Mouse (Mus musculus) spleen, adult 2 months (tissue): ENCODE measurements around the gene Mfng. TPM values are rescaled to one million over a fixed set of nuclear protein-coding genes. Genes with fewer than 3 reads are reported as not detected.

Experiments used
- DNase-seq, 2 experiments: peaks; one replicate each; pipeline versions ENCODE4 v3.0.0 to v3.0.0-alpha.2; 2012 to 2021; ENCODE audit warnings: low spot score in 2 of 2, low read depth in 1 of 2
- H3K27ac ChIP-seq: fragments of 200-500 bp; 2 replicates; pipeline ENCODE4 v1.5.1; 2012; ENCODE audit warnings: low read length, inconsistent platforms; ENCODE audit not compliant: insufficient read depth
- H3K27me3 ChIP-seq: fragments of 200-500 bp; 2 replicates; pipeline ENCODE4 v1.6.1; 2012; ENCODE audit warnings: mild to moderate bottlenecking, moderate library complexity, low read length, inconsistent platforms; ENCODE audit not compliant: control insufficient read depth, insufficient read depth
- H3K36me3 ChIP-seq: fragments of 200-500 bp; 2 replicates; pipeline ENCODE4 v1.6.1; 2012; ENCODE audit warnings: mild to moderate bottlenecking, low read length, inconsistent platforms; ENCODE audit not compliant: control insufficient read depth, insufficient read depth
- H3K4me1 ChIP-seq: fragments of 200-500 bp; 2 replicates; pipeline ENCODE4 v1.6.1; 2011; ENCODE audit warnings: inconsistent platforms; ENCODE audit not compliant: control insufficient read depth, insufficient read depth, insufficient read length
- H3K4me3 ChIP-seq: fragments of 200-500 bp; 2 replicates; pipeline ENCODE4 v1.5.1; 2011; ENCODE audit warnings: mild to moderate bottlenecking, inconsistent platforms; ENCODE audit not compliant: insufficient read depth, insufficient read length; ENCODE audit errors: extremely low read depth
- CTCF ChIP-seq: fragments of 200-500 bp; IDR thresholded peaks from 2 replicates; pipeline ENCODE4 v1.5.1; 2011; ENCODE audit warnings: mild to moderate bottlenecking, inconsistent platforms; ENCODE audit not compliant: insufficient read depth, insufficient read length, insufficient replicate concordance; ENCODE audit errors: extremely low read depth
- POLR2A ChIP-seq: fragments of 200-500 bp; IDR thresholded peaks from 2 replicates; pipeline ENCODE4 v1.6.1; 2011; ENCODE audit warnings: low read depth, low read length, inconsistent platforms
- WGBS: fragments of 180-500 bp; shearing (Covaris S2); methylation state at CpG from one replicate; pipeline ENCODE4 v1.1.7; 2018; 5-methylcytosine and 5-hydroxymethylcytosine counted together
- polyA plus RNA-seq: library from polyadenylated mRNA; depleted of rRNA; stranded (reverse); fragments of >200 nt; gene quantifications from 2 replicates; pipeline ENCODE4 v1.2.3, GENCODE M21; 2012

Mfng gene
- polyA plus RNA-seq, 1 experiment: 66.0 TPM

DNA sequence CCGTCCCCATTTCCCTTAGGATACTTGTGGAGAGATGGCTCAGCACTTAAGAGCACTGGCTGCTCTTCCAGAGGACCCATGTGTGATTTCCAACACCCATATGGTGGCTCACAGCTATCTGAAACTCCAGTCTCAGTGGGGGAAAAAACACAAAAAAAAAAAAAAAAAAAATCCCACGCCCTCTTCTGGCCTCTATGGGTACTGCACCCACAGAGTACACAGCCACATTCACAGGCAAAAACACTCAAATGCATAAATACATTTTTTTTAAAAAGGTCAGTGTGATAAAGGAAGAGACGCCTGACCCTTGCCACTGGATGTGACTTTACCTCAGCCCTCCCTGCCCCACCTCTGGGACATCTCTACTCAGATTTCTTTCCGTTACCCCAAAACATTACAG, 4.2 kb downstream of the Mfng start:
- Histone ChIP-seq H3K27me3 (no peaks in the 10 kb centered on the region), H3K27ac (no peak overlapping the region)
- no peak for DNase-seq

GRCm38 (mm10) chr15:78763704-78764103, 9.6 kb downstream of the Mfng start:
- Histone ChIP-seq H3K4me1 (no peaks in the 10 kb centered on the region), H3K27ac (no peak overlapping the region), H3K36me3 (peaks cover 48% of the 10 kb centered on the region), H3K4me3 (no peak overlapping the region), H3K27me3 (no peaks in the 10 kb centered on the region)
- no peak for DNase-seq
- 93% methylated on average over 5 of the region's 5 CpGs for WGBS
- no peak for TF ChIP-seq CTCF
- TF ChIP-seq POLR2A: no peak

More for the DNA sequence above, 4.2 kb downstream of the Mfng start:
- Histone ChIP-seq H3K4me1 (peaks cover 6% of the 10 kb centered on the region; the same call in 1 of the 2 replicates), H3K36me3 (peaks cover 14% of the 10 kb centered on the region), H3K4me3 (no peak overlapping the region)
- WGBS: 89% methylated on average over 4 of the region's 4 CpGs
- TF ChIP-seq CTCF (no peak), POLR2A (no peak)

DNA sequence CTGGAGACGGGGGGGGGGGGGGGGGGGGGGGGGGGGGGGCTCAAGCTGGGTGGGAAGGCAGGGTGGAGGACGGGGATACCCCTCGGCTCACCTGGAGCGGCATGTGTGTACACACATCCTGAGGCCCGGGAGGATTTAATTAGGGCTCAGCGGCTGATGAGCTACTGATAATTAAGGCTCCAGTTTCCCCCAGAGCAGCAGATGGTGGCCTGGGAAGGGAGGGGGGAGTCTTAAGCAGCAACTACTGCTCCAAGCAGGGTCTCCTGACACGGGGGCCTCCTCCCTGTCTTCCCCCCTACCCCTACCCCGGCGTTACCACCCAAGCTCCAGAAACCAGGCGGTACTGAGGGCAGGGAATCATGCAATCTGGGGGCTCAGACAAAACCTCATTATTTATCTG, 10.1 kb downstream of the Mfng start:
- no peak overlapping the region for H3K27ac ChIP-seq
- 89% methylated on average over 9 of the region's 10 CpGs for WGBS
- TF ChIP-seq POLR2A: no peak
- H3K36me3 ChIP-seq: peaks cover 48% of the 10 kb centered on the region
- DNase-seq: no peak
- no peak overlapping the region for H3K4me3 ChIP-seq
- H3K4me1 ChIP-seq: no peaks in the 10 kb centered on the region
- no peaks in the 10 kb centered on the region for H3K27me3 ChIP-seq

GRCm38 (mm10) chr15:78761112-78761511, 12.2 kb downstream of the Mfng start:
- Histone ChIP-seq H3K27me3 (no peaks in the 10 kb centered on the region), H3K36me3 (peaks cover 58% of the 10 kb centered on the region), H3K27ac (no peak overlapping the region), H3K4me1 (no peaks in the 10 kb centered on the region), H3K4me3 (no peak overlapping the region)
- TF ChIP-seq POLR2A: no peak
- TF ChIP-seq CTCF: no peak
- no peak for DNase-seq
- WGBS: 90% methylated on average over 13 of the region's 13 CpGs

DNA sequence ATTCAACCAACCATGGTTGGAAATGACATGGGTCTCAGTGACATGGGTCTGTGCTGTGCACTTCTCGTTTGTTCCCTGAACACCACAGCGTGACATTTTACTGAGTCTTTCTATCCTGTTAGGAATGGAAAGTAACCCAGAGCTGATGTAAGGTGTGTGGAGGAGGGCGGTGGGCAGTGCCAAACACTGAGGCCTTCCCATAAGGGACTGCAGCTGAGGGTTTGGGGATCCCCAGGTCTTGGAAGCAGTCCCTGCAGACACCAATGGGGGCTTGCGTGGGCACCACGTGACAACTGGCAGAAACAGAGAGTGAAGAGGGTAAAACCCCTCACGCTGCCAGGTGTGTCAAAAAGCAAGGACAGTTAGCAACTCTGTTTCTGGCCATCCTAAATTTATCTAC, 15.1 kb downstream of the Mfng start:
- no peak for DNase-seq
- H3K36me3 ChIP-seq: peaks cover 47% of the 10 kb centered on the region
- TF ChIP-seq CTCF (no peak), POLR2A (no peak)
- H3K4me3 ChIP-seq: no peak overlapping the region
- WGBS: 89% methylated on average over 6 of the region's 6 CpGs
- H3K27me3 ChIP-seq: no peaks in the 10 kb centered on the region
- no peak overlapping the region for H3K27ac ChIP-seq
- peaks cover 9% of the 10 kb centered on the region; the same call in 1 of the 2 replicates for H3K4me1 ChIP-seq

DNA sequence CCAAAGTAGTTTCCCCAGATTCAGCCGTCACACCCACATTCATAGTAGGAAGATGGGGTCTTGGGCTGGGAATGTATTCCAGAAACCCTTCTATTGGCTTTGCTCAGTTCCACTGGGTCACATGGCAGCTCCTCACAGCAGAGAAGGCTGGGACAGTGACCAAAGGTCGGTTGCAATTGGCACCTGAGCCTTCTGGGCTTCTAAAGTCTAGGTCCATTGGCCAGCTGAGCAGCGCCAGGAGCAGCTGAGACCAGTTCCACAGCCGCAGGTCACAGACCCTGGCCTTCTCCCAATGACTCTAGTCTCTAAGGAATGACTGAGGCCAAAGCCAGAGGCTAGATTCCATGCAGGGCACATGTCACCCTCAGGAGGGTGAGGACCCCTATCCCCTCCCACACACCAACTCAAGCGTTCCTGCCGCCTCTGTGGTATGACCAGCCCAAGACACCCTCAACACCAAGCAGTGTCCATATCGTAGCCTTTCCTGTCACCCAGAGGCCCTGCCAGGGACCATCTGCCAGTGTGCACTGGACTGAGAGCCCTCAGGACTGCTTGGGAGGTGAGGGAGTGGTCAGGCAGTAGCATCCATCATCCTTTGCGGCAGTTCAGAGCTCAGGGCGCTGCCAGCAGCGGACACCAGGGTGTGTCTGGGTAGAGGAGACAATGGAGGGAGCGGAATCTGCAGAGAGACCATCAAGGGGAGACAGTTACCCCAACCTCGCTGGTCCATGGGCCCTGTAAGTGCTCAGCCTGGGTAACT, 17.1 kb downstream of the Mfng start:
- Histone ChIP-seq H3K4me3 (no peak overlapping the region), H3K4me1 (peaks cover 11% of the 10 kb centered on the region; the same call in 1 of the 2 replicates)

GRCm38 (mm10) chr15:78755226-78755625, 18.0 kb downstream of the Mfng start:
- DNase-seq: no peak
- WGBS: 64% methylated on average over 3 of the region's 3 CpGs
- no peak for TF ChIP-seq CTCF
- TF ChIP-seq POLR2A: no peak
- Histone ChIP-seq H3K4me1 (peaks cover 11% of the 10 kb centered on the region; the same call in 1 of the 2 replicates), H3K27ac (no peak overlapping the region), H3K36me3 (peaks cover 31% of the 10 kb centered on the region), H3K27me3 (no peaks in the 10 kb centered on the region), H3K4me3 (no peak overlapping the region)

More for the DNA sequence above, 17.1 kb downstream of the Mfng start:
- WGBS: 92% methylated on average over 12 of the region's 12 CpGs
- peaks cover 36% of the 10 kb centered on the region for H3K36me3 ChIP-seq
- H3K27ac ChIP-seq: no peak overlapping the region
- DNase-seq: no peak
- no peaks in the 10 kb centered on the region for H3K27me3 ChIP-seq
- no peak for TF ChIP-seq POLR2A
- TF ChIP-seq CTCF: no peak
